Mouse (Mus musculus) gastrocnemius, adult 2 months (tissue): Measurements from ENCODE around the gene Gm42791. TPM values are rescaled to one million over a fixed set of nuclear protein-coding genes. Genes with fewer than 3 reads are reported as not detected.
A peak's percentile ranks its signal among the peaks of the same experiment; 100 is the strongest.

Source experiments
- DNase-seq: peaks from one replicate; pipeline ENCODE4 v3.0.0; 2022
- H3K27ac ChIP-seq: fragments of 200-600 bp; 2 replicates; pipeline ENCODE4 v1.8.1; 2022; ENCODE audit warnings: mild to moderate bottlenecking
- H3K4me3 ChIP-seq: fragments of 200-600 bp; 2 replicates; pipeline ENCODE4 v1.8.1; 2022; ENCODE audit warnings: mild to moderate bottlenecking, moderate library complexity
- CTCF ChIP-seq: fragments of 200-600 bp; IDR thresholded peaks from 2 replicates; pipeline ENCODE4 v1.8.1; 2022; ENCODE audit warnings: antibody characterized with exemption, mild to moderate bottlenecking, moderate library complexity
- intact Hi-C: fragments of 180-260 bp; cut with DNase I; formaldehyde crosslinking; loops from one replicate; pipeline ENCODE4 v1.15.1; 2025
- total RNA-seq, 2 experiments: library from RNA; stranded (reverse); gene quantifications; 2 replicates each; pipeline ENCODE4 v1.2.3; 2021

Gm42791 gene
- total RNA-seq, 2 experiments from 2014 or later = 2.8 to 5.1 TPM

- Histone ChIP-seq H3K4me3 (peak overlapping the region; percentile 34), H3K27ac (peak overlapping the region; percentile 75)
- no peak for TF ChIP-seq CTCF
- intact Hi-C loops = no loop called here
- DNase-seq = peak; percentile 42
Measured at GRCm38 (mm10) chr5:148954314-148955060, 40.5 kb downstream of the Gm42791 start.

- no peak for TF ChIP-seq CTCF
- Histone ChIP-seq H3K4me3 (no peak overlapping the region), H3K27ac (peak overlapping the region; percentile 75)
- DNase-seq = peak; percentile 86
- intact Hi-C loops = no loop called here
Measured at GRCm38 (mm10) chr5:148953098-148953497, 41.8 kb downstream of the Gm42791 start.

GRCm38 (mm10) chr5:148952419-148952818 is 42.5 kb downstream of the Gm42791 start:
- H3K4me3 ChIP-seq = no peak overlapping the region
- DNase-seq = peak; percentile 59
- intact Hi-C loops = no loop called here
- H3K27ac ChIP-seq = no peak overlapping the region; the same call in 1 of the 2 replicates
- TF ChIP-seq CTCF = peak; percentile 61

GRCm38 (mm10) chr5:148951360-148951759 is 43.6 kb downstream of the Gm42791 start:
- Histone ChIP-seq H3K4me3 (no peak overlapping the region), H3K27ac (no peak overlapping the region; the same call in 1 of the 2 replicates)
- no peak for DNase-seq
- no peak for TF ChIP-seq CTCF
- intact Hi-C loops = no loop called here

- Histone ChIP-seq H3K4me3 (no peak overlapping the region), H3K27ac (no peak overlapping the region)
- no peak for TF ChIP-seq CTCF
- intact Hi-C loops = no loop called here
- DNase-seq = no peak
Measured at GRCm38 (mm10) chr5:148950064-148950463, 44.9 kb downstream of the Gm42791 start.

GRCm38 (mm10) chr5:148948577-148948976 is 46.4 kb downstream of the Gm42791 start:
- H3K4me3 ChIP-seq = no peak overlapping the region
- no peak for DNase-seq
- no peak overlapping the region for H3K27ac ChIP-seq
- no peak for TF ChIP-seq CTCF
- intact Hi-C loops = no loop called here

GRCm38 (mm10) chr5:148947412-148947811 is 47.5 kb downstream of the Gm42791 start:
- TF ChIP-seq CTCF = peak; percentile 4; the same call in 1 of the 2 replicates
- Histone ChIP-seq H3K27ac (no peak overlapping the region), H3K4me3 (no peak overlapping the region)
- intact Hi-C loops = no loop called here
- no peak for DNase-seq

GRCm38 (mm10) chr5:148946787-148947186 is 48.2 kb downstream of the Gm42791 start:
- H3K27ac ChIP-seq = no peak overlapping the region
- intact Hi-C loops = no loop called here
- peak; percentile 44 for DNase-seq
- H3K4me3 ChIP-seq = no peak overlapping the region
- peak; percentile 68 for TF ChIP-seq CTCF

- intact Hi-C loops = no loop called here
- TF ChIP-seq CTCF = no peak
- H3K4me3 ChIP-seq = no peak overlapping the region
- no peak for DNase-seq
- H3K27ac ChIP-seq = no peak overlapping the region
Measured at GRCm38 (mm10) chr5:148945735-148946134, 49.2 kb downstream of the Gm42791 start.

GRCm38 (mm10) chr5:148944024-148944423 is 50.9 kb downstream of the Gm42791 start:
- TF ChIP-seq CTCF = no peak
- intact Hi-C loops = no loop called here

GRCm38 (mm10) chr5:148943444-148943843 is 51.5 kb downstream of the Gm42791 start:
- Histone ChIP-seq H3K27ac (no peak overlapping the region), H3K4me3 (no peak overlapping the region)
- TF ChIP-seq CTCF = no peak
- no peak for DNase-seq
- intact Hi-C loops = no loop called here

More at GRCm38 (mm10) chr5:148944024-148944423, 50.9 kb downstream of the Gm42791 start:
- Histone ChIP-seq H3K27ac (no peak overlapping the region), H3K4me3 (no peak overlapping the region)
- DNase-seq = no peak

GRCm38 (mm10) chr5:148942957-148943356 is 52.0 kb downstream of the Gm42791 start:
- no peak for DNase-seq
- intact Hi-C loops = no loop called here
- TF ChIP-seq CTCF = no peak
- Histone ChIP-seq H3K27ac (no peak overlapping the region), H3K4me3 (no peak overlapping the region)

- TF ChIP-seq CTCF = peak; percentile 58
- no peak overlapping the region for H3K4me3 ChIP-seq
- H3K27ac ChIP-seq = no peak overlapping the region
- no peak for DNase-seq
- intact Hi-C loops = no loop called here
Measured at GRCm38 (mm10) chr5:148942305-148942704, 52.6 kb downstream of the Gm42791 start.

- intact Hi-C loops = no loop called here
- no peak overlapping the region for H3K4me3 ChIP-seq
- TF ChIP-seq CTCF = no peak
- no peak for DNase-seq
- no peak overlapping the region for H3K27ac ChIP-seq
Measured at GRCm38 (mm10) chr5:148941867-148942266, 53.1 kb downstream of the Gm42791 start.
